Mouse (Mus musculus) layer of hippocampus, postnatal 10 days (tissue): ENCODE measurements around the gene Syde2. TPM values are rescaled to one million over a fixed set of nuclear protein-coding genes. Genes with fewer than 3 reads are reported as not detected.
"Not testable (repeated sequence)": the region's sequence is repeated elsewhere in the genome, so short reads cannot be mapped to it uniquely, and the experiment has no call there.

Experiments
- DNase-seq, 2 experiments: peaks; one replicate each; pipeline ENCODE4 v3.0.0; 2021; ENCODE audit warnings: low spot score in 2 of 2
- total RNA-seq, 2 experiments: library from RNA; stranded (reverse); gene quantifications; 2 replicates each; pipeline ENCODE4 v1.2.3; 2021

Syde2 gene
- total RNA-seq, 2 experiments from 2014 or later: 3.5 to 3.7 TPM

GRCm38 (mm10) chr3:145965583-145965982 is 22.1 kb upstream of the Syde2 start:
- DNase-seq: not testable (repeated sequence)

- no peak for DNase-seq
These were observed 20.9 kb upstream of the Syde2 start for GRCm38 (mm10) chr3:145966806-145967205.

GRCm38 (mm10) chr3:145969031-145969501 is 18.6 kb upstream of the Syde2 start:
- no peak for DNase-seq

- DNase-seq: no peak
These were observed 16.2 kb upstream of the Syde2 start for GRCm38 (mm10) chr3:145971501-145971900.

GRCm38 (mm10) chr3:145974986-145975385 is 12.7 kb upstream of the Syde2 start:
- DNase-seq: no peak

- DNase-seq: no peak
These were observed 2.2 kb upstream of the Syde2 start for GRCm38 (mm10) chr3:145985333-145985925.

- DNase-seq: no peak
These were observed 1.2 kb upstream of the Syde2 start for GRCm38 (mm10) chr3:145986317-145987001.

- peak; percentile 64 to 75 for DNase-seq
These were observed 457 bp downstream of the Syde2 start for GRCm38 (mm10) chr3:145987970-145988683.

- DNase-seq: peak in 1 of 2 experiments; percentile 17
These were observed 1.3 kb downstream of the Syde2 start for GRCm38 (mm10) chr3:145988684-145989575.

GRCm38 (mm10) chr3:145989576-145990081 is 2.0 kb downstream of the Syde2 start:
- no peak for DNase-seq

GRCm38 (mm10) chr3:145991130-145991529 is 3.5 kb downstream of the Syde2 start:
- no peak for DNase-seq

GRCm38 (mm10) chr3:145991976-145992730 is 4.5 kb downstream of the Syde2 start:
- no peak for DNase-seq

GRCm38 (mm10) chr3:145992796-145993195 is 5.1 kb downstream of the Syde2 start:
- DNase-seq: no peak

GRCm38 (mm10) chr3:145993481-145994201 is 6.0 kb downstream of the Syde2 start:
- no peak for DNase-seq

GRCm38 (mm10) chr3:145995489-145995888 is 7.8 kb downstream of the Syde2 start:
- no peak for DNase-seq

GRCm38 (mm10) chr3:145996539-145996938 is 8.9 kb downstream of the Syde2 start:
- not testable (repeated sequence) for DNase-seq

- no peak for DNase-seq
These were observed 16.8 kb downstream of the Syde2 start for GRCm38 (mm10) chr3:146004347-146005051.

- no peak for DNase-seq
These were observed 20.2 kb downstream of the Syde2 start for GRCm38 (mm10) chr3:146007872-146008271.
